Mouse (Mus musculus) E14TG2a.4 (cell line): Measurements from ENCODE around the gene Bglap3.
"Not testable (repeated sequence)": the region's sequence is repeated elsewhere in the genome, so short reads cannot be mapped to it uniquely, and the experiment has no call there.

ENCODE experiments used
- CTCF ChIP-seq: conservative IDR thresholded peaks from 2 replicates; pipeline ENCODE4 v1.5.1; 2014; ENCODE audit warnings: low read length
- POU5F1 ChIP-seq: IDR thresholded peaks from 2 replicates; pipeline ENCODE4 v1.6.1; 2014; ENCODE audit warnings: low read length, borderline replicate concordance

GRCm38 (mm10) chr3:88382383-88382782 lies 9.8 kb upstream of the Bglap3 start:
- not testable (repeated sequence) for TF ChIP-seq CTCF, POU5F1
